Comparison of ENCODE assay signal across 9 mouse cellular contexts in genomic region chr8:47693119-47693518, GRCm38 (mm10). TPM values are rescaled to one million over a fixed set of nuclear protein-coding genes. Genes with fewer than 3 reads are reported as not detected.
DNase-seq lines count a peak whose midpoint lies in the region; ATAC-seq and TF ChIP-seq lines count a peak whose summit lies in the region.
"Had no signal": no experiment of that assay in that cellular context is flagged by ENCODE, and none has a peak within 500 bp of the region (broad histone marks: within the 10 kb centered on the region; RNA-seq: fewer than 3 reads in every experiment).

No protein-coding gene starts in this region.

- WGBS in forebrain, postnatal 0 days: 5% methylated on average over 2 of the region's 2 CpGs
- 4% methylated on average over 2 of the region's 2 CpGs for WGBS in forebrain, embryonic 15.5 days
- WGBS in midbrain, postnatal 0 days: 8% methylated on average over 2 of the region's 2 CpGs

- H3K4me1 ChIP-seq in forebrain, postnatal 0 days (ENCODE audit: insufficient read depth): no peaks in the 10 kb centered on the region
- H3K4me1 ChIP-seq in forebrain, embryonic 15.5 days: peaks cover 6% of the 10 kb centered on the region
- H3K4me1 ChIP-seq in midbrain, postnatal 0 days (ENCODE audit: insufficient read depth, low read length): no peaks in the 10 kb centered on the region

- no peak overlapping the region for H3K4me3 ChIP-seq in forebrain, postnatal 0 days (ENCODE audit: low read depth, low read length)
- H3K4me3 ChIP-seq in forebrain, embryonic 15.5 days: no peak overlapping the region
- H3K4me3 ChIP-seq in midbrain, postnatal 0 days (ENCODE audit: low read depth, low read length): no peak overlapping the region
- H3K4me3 ChIP-seq: limb, embryonic 15.5 days had no signal

- no peaks in the 10 kb centered on the region for H3K9me3 ChIP-seq in forebrain, postnatal 0 days (ENCODE audit: low read length)
- no peaks in the 10 kb centered on the region for H3K9me3 ChIP-seq in forebrain, embryonic 15.5 days
- no peaks in the 10 kb centered on the region for H3K9me3 ChIP-seq in midbrain, postnatal 0 days (ENCODE audit: low read length)
- H3K9me3 ChIP-seq: limb, embryonic 15.5 days had no signal

- H3K27me3 ChIP-seq in forebrain, postnatal 0 days (ENCODE audit: insufficient read depth, low read length): no peaks in the 10 kb centered on the region
- no peaks in the 10 kb centered on the region for H3K27me3 ChIP-seq in forebrain, embryonic 15.5 days
- H3K27me3 ChIP-seq in midbrain, postnatal 0 days (ENCODE audit: insufficient read depth, low read length): peaks cover 3% of the 10 kb centered on the region; the same call in 1 of the 2 replicates
- H3K27me3 ChIP-seq: limb, embryonic 15.5 days had no signal

- no peak overlapping the region for H3K27ac ChIP-seq in forebrain, postnatal 0 days (ENCODE audit: low read depth, low read length)
- no peak overlapping the region for H3K27ac ChIP-seq in forebrain, embryonic 15.5 days (replicated peaks)
- H3K27ac ChIP-seq in midbrain, postnatal 0 days (ENCODE audit: low read depth, low read length): no peak overlapping the region
- H3K27ac ChIP-seq: limb, embryonic 15.5 days had no signal

- peak; percentile 83 for DNase-seq in forebrain, postnatal 0 days
- DNase-seq in MN1 (ENCODE audit: low spot score): peak; percentile 83
- DNase-seq in cerebellum, adult 11-12 months: peak; percentile 34
- peak; percentile 68 to 87 for DNase-seq in gastrocnemius, postnatal 4 days (ENCODE audit: low spot score in 2 of 2)
- peak; percentile 64 to 74 for DNase-seq in layer of hippocampus, postnatal 36 days
- peak; percentile 87 for DNase-seq in midbrain, postnatal 0 days (ENCODE audit: low spot score)
- peak; percentile 29 to 65 for DNase-seq in spleen, postnatal 36 days (ENCODE audit: low spot score in 2 of 2)

- H3K4me2 ChIP-seq in forebrain, postnatal 0 days (ENCODE audit: low read depth): no peak overlapping the region
- H3K4me2 ChIP-seq in forebrain, embryonic 15.5 days (replicated peaks): no peak overlapping the region
- H3K4me2 ChIP-seq in midbrain, postnatal 0 days (ENCODE audit: low read depth, low read length, poor library complexity, severe bottlenecking): no peak overlapping the region
- H3K4me2 ChIP-seq: limb, embryonic 15.5 days had no signal

- no peak overlapping the region for H3K9ac ChIP-seq in forebrain, postnatal 0 days
- H3K9ac ChIP-seq in forebrain, embryonic 15.5 days (replicated peaks): no peak overlapping the region
- H3K9ac ChIP-seq in midbrain, postnatal 0 days (replicated peaks; ENCODE audit: low read length, poor library complexity, severe bottlenecking): no peak overlapping the region
- H3K9ac ChIP-seq: limb, embryonic 15.5 days had no signal

- peak; percentile 85 for TF ChIP-seq CTCF in forebrain, postnatal 0 days (IDR thresholded peaks at IDR 0.05; ENCODE audit: low read depth)
- TF ChIP-seq CTCF in midbrain, postnatal 0 days (IDR thresholded peaks at IDR 0.05): peak; percentile 92

- no peaks in the 10 kb centered on the region for H3K36me3 ChIP-seq in forebrain, postnatal 0 days (ENCODE audit: insufficient read depth)
- no peaks in the 10 kb centered on the region for H3K36me3 ChIP-seq in forebrain, embryonic 15.5 days
- H3K36me3 ChIP-seq in midbrain, postnatal 0 days (ENCODE audit: insufficient read depth, low read length): no peaks in the 10 kb centered on the region
- H3K36me3 ChIP-seq: limb, embryonic 15.5 days had no signal

- peak; percentile 40 for ATAC-seq in forebrain, postnatal 0 days
- no peak for ATAC-seq in forebrain, embryonic 15.5 days (replicated peaks)
- ATAC-seq in midbrain, postnatal 0 days (ENCODE audit: low FRiP score): no peak

RNA-seq across cellular contexts. Expression of gene Ing2, which starts 17.8 kb away (rescaled TPM):
- 8.9 TPM in 2 replicates for total RNA-seq in forebrain, postnatal 0 days (2014; rRNA removed)
- 11.1 and 13.1 TPM in 2 replicates for polyA plus RNA-seq in forebrain, postnatal 0 days (2015; fragmentation: Nextera tagmentation; extraction: Ambion mirVana)
- 7.3 and 8.3 TPM in 2 replicates for polyA plus RNA-seq in forebrain, embryonic 15.5 days (2015; fragmentation: Nextera tagmentation; extraction: Ambion mirVana)
- 10 to 100 TPM; 32.3 to 36.0 TPM for total RNA-seq in gastrocnemius, postnatal 4 days (2021)
- total RNA-seq in layer of hippocampus, postnatal 36 days (2021): 10 to 100 TPM; 33.5 to 37.0 TPM
- total RNA-seq in midbrain, postnatal 0 days (2014; rRNA removed): 7.0 and 10.5 TPM in 2 replicates
- polyA plus RNA-seq in midbrain, postnatal 0 days (2015; fragmentation: Nextera tagmentation; extraction: Ambion mirVana): 8.6 and 10.0 TPM in 2 replicates

RNA-seq across cellular contexts. Expression of gene Cdkn2aip, which starts 20.6 kb away (rescaled TPM):
- 29.5 and 31.1 TPM in 2 replicates for total RNA-seq in forebrain, postnatal 0 days (2014; rRNA removed)
- 24.0 and 24.4 TPM in 2 replicates for polyA plus RNA-seq in forebrain, postnatal 0 days (2015; fragmentation: Nextera tagmentation; extraction: Ambion mirVana)
- polyA plus RNA-seq in forebrain, embryonic 15.5 days (2015; fragmentation: Nextera tagmentation; extraction: Ambion mirVana): 46.1 and 46.2 TPM in 2 replicates
- total RNA-seq in gastrocnemius, postnatal 4 days (2021): 1 to 10 TPM; 6.5 to 8.9 TPM
- total RNA-seq in layer of hippocampus, postnatal 36 days (2021): 10 to 100 TPM; 16.6 to 17.3 TPM
- 19.4 and 19.9 TPM in 2 replicates for total RNA-seq in midbrain, postnatal 0 days (2014; rRNA removed)
- polyA plus RNA-seq in midbrain, postnatal 0 days (2015; fragmentation: Nextera tagmentation; extraction: Ambion mirVana): 21.8 and 23.3 TPM in 2 replicates

Comparison
In these comparisons a context has a peak if more than half of its experiments do, and no peak if none do; other contexts are left out.
1. DNase-seq: peak in every context shown above with its lines; median percentile 87 in midbrain, postnatal 0 days; 83 in forebrain, postnatal 0 days; 83 in MN1; 78 in gastrocnemius, postnatal 4 days; 69 in layer of hippocampus, postnatal 36 days; 47 in spleen, postnatal 36 days; 34 in cerebellum, adult 11-12 months.